Mouse (Mus musculus): ENCODE data around the gene Gm11595.
"Not testable (repeated sequence)": the region's sequence is repeated elsewhere in the genome, so short reads cannot be mapped to it uniquely, and the experiment has no call there.

Gm11595 gene

GRCm38 (mm10) chr11:99772813-99773212 lies at the start of gene Gm11595:
Gene Gm11595 (minus strand): TSS chr11:99772913.
- DNase-seq: not testable (repeated sequence)

DNA sequence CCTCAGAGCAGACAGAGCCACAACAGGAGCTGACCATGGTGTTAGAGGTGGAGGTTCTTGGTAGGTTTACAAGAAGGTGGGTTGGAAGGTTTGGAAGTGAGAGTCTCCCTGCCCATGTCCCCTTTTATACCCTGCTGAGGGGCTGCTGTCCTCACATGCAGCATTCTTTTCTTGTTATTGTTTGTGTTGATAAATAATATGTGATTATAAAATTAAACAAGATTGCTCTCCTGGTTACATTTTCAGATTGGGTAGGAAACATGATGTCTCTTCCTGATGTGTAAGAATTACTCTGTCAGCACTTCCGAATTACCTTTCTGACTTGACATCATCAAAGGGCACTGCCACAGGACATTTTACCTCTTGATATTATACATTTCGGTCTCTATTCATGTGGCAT lies 42.9 kb upstream of the Gm11595 start, which contains the start of gene Gm11564:
Gene Gm11564 (minus strand): TSS at position 101 of the 400 bp plus-strand sequence.
- not testable (repeated sequence) for DNase-seq

DNA sequence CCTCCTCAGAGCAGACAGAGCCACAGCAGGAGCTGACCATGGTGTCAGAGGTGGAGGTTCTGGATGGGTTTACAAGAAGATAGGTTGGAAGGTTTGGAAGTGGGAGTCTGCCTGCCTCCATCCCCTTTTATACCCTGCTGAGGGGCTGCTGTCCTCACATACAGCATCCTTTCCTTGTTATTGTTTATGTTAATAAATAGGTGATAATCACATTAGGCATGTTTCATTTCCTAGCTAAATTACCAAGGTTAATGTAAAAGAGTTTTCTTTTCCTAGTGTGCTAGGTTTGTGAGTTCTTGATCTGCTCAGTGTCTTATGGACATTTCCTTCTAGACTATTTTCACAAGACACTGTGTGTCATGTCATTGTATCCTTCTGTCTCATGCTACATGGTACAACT lies 37.1 kb upstream of the Gm11595 start, which contains the start of gene Krtap4-13:
Gene Krtap4-13 (minus strand): TSS at position 101 of the 400 bp plus-strand sequence.
- not testable (repeated sequence) for DNase-seq

DNA sequence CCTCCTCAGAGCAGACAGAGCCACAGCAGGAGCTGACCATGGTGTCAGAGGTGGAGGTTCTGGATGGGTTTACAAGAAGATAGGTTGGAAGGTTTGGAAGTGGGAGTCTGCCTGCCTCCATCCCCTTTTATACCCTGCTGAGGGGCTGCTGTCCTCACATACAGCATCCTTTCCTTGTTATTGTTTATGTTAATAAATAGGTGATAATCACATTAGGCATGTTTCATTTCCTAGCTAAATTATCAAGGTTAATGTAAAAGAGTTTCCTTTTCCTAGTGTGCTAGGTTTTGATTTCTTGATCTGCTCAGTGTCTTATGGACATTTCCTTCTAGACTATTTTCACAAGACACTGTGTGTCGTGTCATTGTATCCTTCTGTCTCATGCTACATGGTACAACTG lies 31.6 kb upstream of the Gm11595 start, which contains the start of gene Gm11554:
Gene Gm11554 (minus strand): TSS at position 101 of the 400 bp plus-strand sequence.
- not testable (repeated sequence) for DNase-seq

DNA sequence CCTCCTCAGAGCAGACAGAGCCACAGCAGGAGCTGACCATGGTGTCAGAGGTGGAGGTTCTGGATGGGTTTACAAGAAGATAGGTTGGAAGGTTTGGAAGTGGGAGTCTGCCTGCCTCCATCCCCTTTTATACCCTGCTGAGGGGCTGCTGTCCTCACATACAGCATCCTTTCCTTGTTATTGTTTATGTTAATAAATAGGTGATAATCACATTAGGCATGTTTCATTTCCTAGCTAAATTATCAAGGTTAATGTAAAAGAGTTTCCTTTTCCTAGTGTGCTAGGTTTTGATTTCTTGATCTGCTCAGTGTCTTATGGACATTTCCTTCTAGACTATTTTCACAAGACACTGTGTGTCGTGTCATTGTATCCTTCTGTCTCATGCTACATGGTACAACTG lies 26.1 kb upstream of the Gm11595 start, which contains the start of gene Gm11569:
Gene Gm11569 (minus strand): TSS at position 101 of the 400 bp plus-strand sequence.
- DNase-seq: not testable (repeated sequence)

GRCm38 (mm10) chr11:99793367-99793766 lies 20.7 kb upstream of the Gm11595 start, which contains the start of gene Gm11596:
Gene Gm11596 (minus strand): TSS chr11:99793467.
- DNase-seq: no peak

DNA sequence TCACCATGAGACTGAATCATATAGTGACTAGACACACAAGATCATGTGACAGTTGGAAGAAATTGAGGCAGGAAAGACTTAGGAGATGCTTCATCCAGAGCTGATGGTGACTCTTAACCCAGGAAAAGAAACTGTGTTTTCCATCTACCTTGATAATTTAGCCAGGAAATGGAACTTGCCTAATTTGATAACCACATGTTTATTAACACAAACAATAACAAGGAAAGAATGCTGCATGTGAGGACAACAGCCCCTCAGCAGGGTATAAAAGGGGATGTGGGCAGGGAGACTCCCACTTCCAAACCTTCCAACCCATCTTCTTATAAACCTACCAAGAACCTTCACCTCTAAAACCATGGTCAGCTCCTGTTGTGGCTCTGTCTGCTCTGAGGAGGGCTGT lies 12.2 kb upstream of the Gm11595 start, which contains the start of gene Krtap4-9:
Gene Krtap4-9 (plus strand): TSS at position 301 of the 400 bp plus-strand sequence.
- DNase-seq: not testable (repeated sequence)

GRCm38 (mm10) chr11:99780604-99781003 lies 7.9 kb upstream of the Gm11595 start, which contains the start of gene Krtap4-8:
Gene Krtap4-8 (minus strand): TSS chr11:99780704.
- no peak for DNase-seq

GRCm38 (mm10) chr11:99778401-99778800 lies 5.7 kb upstream of the Gm11595 start:
- no peak for DNase-seq

GRCm38 (mm10) chr11:99768410-99768809 lies 4.3 kb downstream of the Gm11595 start:
- DNase-seq: no peak

DNA sequence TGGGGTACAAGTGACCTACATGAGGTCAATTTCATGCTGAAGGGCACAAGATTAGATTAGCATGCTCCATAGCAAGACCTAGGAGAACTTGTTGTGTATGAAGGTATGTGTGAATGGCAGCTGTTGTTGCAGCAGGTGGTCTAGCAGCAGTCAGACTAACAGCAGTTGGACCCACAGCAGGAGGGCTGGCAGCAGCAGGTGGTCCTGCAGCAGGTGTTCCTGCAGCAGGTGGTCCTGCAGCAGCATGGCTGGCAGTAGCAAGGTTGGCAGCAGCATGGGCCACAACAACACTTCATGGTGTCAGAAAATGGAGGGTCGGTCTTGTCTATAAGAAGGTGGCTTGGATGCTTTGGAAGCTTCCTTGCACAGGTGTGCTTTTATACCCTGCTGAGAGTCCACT lies 13.8 kb downstream of the Gm11595 start:
- DNase-seq: no peak

GRCm38 (mm10) chr11:99743985-99744384 lies 28.7 kb downstream of the Gm11595 start:
- no peak for DNase-seq

DNA sequence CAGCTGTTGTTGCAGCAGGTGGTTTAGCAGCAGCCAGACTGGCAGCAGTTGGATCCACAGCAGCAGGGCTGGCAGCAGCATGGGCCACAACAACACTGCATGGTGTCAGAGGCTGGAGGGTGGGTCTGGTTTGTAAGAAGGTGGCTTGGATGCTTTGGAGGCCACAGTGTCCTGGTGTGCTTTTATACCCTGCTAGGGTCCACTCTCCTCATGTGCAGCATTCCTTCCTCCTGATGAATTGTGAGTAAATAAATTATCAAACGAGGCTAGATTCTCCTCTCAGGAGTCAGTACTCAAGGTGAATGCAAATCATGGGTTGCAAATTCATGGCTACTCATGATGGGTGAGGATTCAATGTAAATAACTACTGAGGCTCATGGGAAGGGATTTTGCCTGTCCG lies 38.5 kb downstream of the Gm11595 start, which contains the start of gene Gm14180:
Gene Gm14180 (minus strand): TSS at position 101 of the 400 bp plus-strand sequence.
- DNase-seq: no peak

- no peak for DNase-seq
Observed at GRCm38 (mm10) chr11:99724061-99724460, 48.7 kb downstream of the Gm11595 start.
